Mouse (Mus musculus) lung, postnatal 4 days (tissue): ENCODE data around the gene Myct1.

Source experiments
- DNase-seq, 2 experiments: peaks; one replicate each; pipeline ENCODE4 v3.0.0; 2021

Myct1 gene

GRCm38 (mm10) chr10:5593464-5593863 is at the start of gene Myct1:
Myct1 (plus strand) TSS chr10:5593775.
- DNase-seq = peak in 1 of 2 experiments; percentile 16

- DNase-seq = no peak
Observed at GRCm38 (mm10) chr10:5546428-5546827, 47.1 kb upstream of the Myct1 start.

- DNase-seq = no peak
Observed at GRCm38 (mm10) chr10:5547769-5548168, 45.8 kb upstream of the Myct1 start.

GRCm38 (mm10) chr10:5548651-5549050 is 44.9 kb upstream of the Myct1 start:
- DNase-seq = peak in 1 of 2 experiments; percentile 7

- DNase-seq = peak in 1 of 2 experiments; percentile 9
Observed at GRCm38 (mm10) chr10:5549871-5550167, 43.8 kb upstream of the Myct1 start.

- DNase-seq = peak; percentile 49 to 63
Observed at GRCm38 (mm10) chr10:5550168-5551021, 43.2 kb upstream of the Myct1 start.

- DNase-seq = no peak
Observed at GRCm38 (mm10) chr10:5551382-5551781, 42.2 kb upstream of the Myct1 start, which contains the start of gene Syne1. Syne1 (minus strand) TSS chr10:5551482.

GRCm38 (mm10) chr10:5554941-5555340 is 38.6 kb upstream of the Myct1 start:
- peak in 1 of 2 experiments; percentile 25 for DNase-seq

- no peak for DNase-seq
Observed at GRCm38 (mm10) chr10:5558808-5559207, 34.8 kb upstream of the Myct1 start.

- no peak for DNase-seq
Observed at GRCm38 (mm10) chr10:5560526-5560925, 33.0 kb upstream of the Myct1 start.

GRCm38 (mm10) chr10:5561706-5562105 is 31.9 kb upstream of the Myct1 start:
- DNase-seq = no peak

- no peak for DNase-seq
Observed at GRCm38 (mm10) chr10:5568991-5569390, 24.6 kb upstream of the Myct1 start.

- no peak for DNase-seq
Observed at GRCm38 (mm10) chr10:5570059-5570458, 23.5 kb upstream of the Myct1 start.

GRCm38 (mm10) chr10:5571332-5571731 is 22.2 kb upstream of the Myct1 start:
- DNase-seq = no peak

GRCm38 (mm10) chr10:5573328-5573727 is 20.2 kb upstream of the Myct1 start:
- no peak for DNase-seq

- DNase-seq = no peak
Observed at GRCm38 (mm10) chr10:5591061-5591460, 2.5 kb upstream of the Myct1 start.

GRCm38 (mm10) chr10:5591996-5592395 is 1.6 kb upstream of the Myct1 start:
- DNase-seq = peak; percentile 26 to 34

- no peak for DNase-seq
Observed at GRCm38 (mm10) chr10:5594457-5594856, 882 bp downstream of the Myct1 start.

- no peak for DNase-seq
Observed at GRCm38 (mm10) chr10:5596559-5596958, 3.0 kb downstream of the Myct1 start.

GRCm38 (mm10) chr10:5600123-5600522 is 6.5 kb downstream of the Myct1 start:
- peak in 1 of 2 experiments; percentile 66 for DNase-seq

GRCm38 (mm10) chr10:5603512-5603911 is 9.9 kb downstream of the Myct1 start:
- no peak for DNase-seq

- no peak for DNase-seq
Observed at GRCm38 (mm10) chr10:5604371-5604770, 10.8 kb downstream of the Myct1 start.

- DNase-seq = no peak
Observed at GRCm38 (mm10) chr10:5608874-5609273, 15.3 kb downstream of the Myct1 start.

GRCm38 (mm10) chr10:5615186-5616040 is 21.8 kb downstream of the Myct1 start:
- no peak for DNase-seq
